Mouse (Mus musculus): ENCODE results near the gene Nrip1.

Gene Nrip1

DNA sequence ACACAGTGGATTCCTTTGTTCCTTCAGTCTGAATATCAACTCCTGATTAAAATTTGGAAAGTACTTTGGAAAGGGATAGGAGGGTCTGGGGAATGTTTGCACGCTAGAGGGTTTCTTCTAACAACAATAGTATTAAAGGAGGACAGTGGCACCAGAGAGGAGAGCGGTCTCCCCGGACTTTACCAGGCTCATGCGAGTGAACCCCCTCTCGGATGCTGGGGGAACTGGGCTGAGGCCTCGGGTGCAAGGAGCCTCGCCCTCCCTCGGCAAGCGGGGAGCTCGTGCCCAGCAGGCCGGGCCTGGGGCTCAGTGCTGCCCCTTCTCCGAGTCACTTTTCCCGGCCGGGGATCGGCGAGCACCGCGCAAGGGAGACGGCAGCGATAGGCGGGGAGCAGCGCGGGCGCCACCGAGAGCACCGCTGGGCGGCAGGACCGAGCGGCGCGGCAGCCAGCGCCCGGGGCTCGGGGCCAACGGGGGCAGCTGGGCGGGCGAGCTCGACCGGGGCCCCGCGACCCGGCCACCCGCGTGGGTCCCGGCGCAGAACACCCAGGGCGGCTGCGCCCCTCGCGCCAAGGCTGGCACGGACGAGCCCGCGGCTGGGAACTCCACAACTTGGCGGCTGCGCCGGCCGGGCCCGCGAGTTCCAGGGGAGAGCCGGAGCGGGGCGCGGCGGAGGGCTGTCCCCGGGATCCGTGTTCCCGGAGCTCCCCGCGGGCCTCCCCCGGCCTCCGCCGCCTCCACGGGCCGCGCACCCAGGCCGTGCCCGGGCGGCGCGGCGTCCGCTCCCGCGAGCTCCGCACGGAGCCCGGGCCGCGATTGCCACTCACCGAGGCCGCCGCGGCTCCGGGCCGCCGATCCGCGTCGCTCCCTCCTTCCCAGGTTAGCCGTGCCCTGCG lies 1.3 kb downstream of the Nrip1 start:
- peak; percentile 57 for DNase-seq (ENCODE audit: low read depth)

DNA sequence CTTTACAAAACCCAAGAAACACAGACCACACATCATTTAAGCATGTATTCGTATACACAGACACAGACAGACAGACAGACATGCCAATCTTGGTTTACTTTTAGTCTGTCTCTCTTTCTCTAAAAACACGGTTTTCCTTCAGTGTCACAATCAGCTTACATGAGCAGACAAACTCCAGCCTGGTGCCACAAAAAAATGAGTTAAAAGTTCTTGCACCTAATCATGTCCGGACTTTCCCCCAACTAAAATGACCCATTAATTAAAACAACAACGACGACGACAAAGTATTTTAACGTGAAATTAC lies 2.1 kb downstream of the Nrip1 start:
- peak; percentile 52 for DNase-seq (ENCODE audit: low read depth)

DNA sequence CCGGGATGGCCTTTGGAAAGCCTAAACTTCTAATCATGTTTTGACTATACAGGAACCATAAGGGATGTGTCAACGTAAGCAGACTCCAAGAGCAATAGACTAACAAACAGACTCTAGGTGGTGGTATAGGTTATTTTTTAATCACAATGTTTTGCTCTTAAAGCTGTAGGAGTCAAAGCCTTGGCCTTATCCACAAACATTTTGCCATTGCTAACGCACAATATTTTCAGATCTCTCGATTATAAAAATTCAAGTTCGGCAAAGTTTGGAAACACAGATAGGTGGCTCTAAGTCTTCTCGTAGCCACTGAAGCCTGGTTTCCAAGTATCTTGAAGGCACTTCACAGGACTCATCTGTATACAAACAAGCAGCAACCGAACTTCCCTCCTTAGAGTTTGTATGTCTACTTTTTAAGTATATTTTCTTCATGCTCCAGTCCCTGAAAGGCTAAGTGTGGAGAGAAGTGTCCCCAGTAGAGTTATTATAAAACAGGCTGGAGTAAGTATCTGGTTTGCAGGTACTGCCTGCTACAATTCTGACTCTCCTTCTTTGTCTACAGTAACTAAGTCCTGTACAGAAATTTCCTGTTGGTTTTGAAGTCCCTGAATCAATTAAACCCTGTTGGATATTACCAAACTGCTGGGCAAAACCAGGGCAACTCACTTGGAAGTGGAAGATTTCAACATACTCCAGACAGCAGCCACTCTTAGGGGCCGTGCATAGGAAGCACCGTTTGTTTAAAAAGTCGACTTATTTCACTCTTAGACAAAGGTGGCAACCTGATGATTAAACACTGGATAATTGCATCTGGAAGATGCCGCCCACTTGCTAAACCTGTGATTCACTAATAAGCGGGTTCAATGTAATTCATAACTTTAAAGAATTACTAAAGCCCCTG lies 2.7 kb downstream of the Nrip1 start:
- peak; percentile 88 for DNase-seq (ENCODE audit: low read depth)

DNA sequence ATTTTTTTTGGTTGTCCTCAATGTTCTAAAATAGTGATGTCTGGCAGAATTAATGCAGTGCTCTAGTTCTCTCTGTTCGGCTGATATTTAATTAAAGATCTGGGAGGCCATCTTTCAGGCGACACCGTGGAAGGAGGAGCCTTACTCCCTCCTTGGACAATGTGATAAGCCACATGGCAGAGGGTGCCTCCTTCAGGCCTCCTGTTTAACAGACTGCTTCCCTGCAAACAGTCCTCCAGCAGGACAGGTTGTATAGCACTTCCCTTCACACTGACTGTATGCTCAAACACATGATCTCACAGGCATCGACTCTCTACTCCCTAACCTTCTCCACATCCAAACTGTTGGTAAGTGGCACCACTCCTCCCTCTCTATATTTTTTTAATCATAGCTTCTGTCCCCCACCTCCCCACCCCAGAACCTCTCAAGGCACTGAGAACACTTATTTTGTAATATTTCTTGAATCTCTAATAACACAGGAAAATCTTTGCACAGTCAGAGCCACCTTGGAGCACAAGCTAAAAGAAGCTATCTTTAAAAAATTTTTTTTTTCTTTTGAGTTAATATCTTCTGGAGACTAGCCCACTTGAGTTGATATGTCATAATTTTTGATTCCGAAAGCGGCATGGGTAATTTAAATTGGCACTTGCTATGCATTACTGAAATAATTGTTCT lies 3.4 kb downstream of the Nrip1 start:
- peak; percentile 91 for DNase-seq (ENCODE audit: low read depth)

DNA sequence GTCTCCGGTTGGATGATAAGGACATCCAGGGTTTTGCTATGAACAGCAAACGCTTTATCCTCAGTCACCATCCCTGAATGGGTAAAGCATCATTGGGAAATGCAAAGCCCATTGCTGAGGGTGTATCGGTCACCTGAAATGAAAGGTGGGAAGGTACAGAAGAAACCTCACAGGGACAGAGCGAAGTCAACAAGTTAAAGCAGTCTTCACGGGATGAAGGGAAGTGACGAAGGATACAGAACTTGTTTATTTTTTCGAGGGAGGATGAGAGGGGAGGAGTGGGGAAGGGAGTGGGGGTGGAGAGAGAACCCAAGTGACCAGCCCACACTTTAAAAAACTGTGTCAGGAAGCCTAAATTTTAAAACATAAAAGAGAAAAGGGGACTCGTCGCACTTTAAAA lies 4.4 kb downstream of the Nrip1 start:
- DNase-seq (ENCODE audit: low read depth), result no peak

DNA sequence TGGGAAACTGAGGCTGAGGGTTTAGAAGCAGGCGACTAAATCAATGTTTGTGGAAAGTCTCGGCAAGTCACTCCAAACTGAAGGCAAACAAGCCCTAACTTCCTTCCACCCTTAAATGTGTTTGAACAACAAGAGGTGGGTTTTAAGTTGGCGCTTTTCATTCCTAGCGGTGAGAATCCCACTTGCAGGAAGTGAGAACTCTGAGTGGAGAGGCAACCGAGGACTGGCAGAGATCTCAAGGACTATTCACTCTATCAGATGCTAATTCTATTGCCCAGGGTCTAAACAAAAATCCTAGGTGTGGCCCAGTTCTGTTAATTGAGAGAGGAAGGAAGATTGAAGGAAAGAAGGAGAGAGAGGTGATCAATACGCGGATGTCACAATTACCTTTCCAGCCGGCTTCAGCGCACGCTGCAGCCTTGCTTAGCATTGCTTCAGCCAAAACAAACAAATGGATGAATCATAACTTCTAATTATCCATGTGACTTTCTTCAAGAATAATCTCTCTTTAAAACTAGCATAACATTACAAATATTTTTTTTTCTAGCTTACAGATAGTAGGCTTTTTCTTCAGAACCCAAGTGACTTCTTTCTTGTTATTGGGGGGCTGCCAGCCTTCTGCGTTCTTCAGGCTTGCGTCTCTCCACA lies 6.2 kb downstream of the Nrip1 start:
- no peak for DNase-seq (ENCODE audit: low read depth)

DNA sequence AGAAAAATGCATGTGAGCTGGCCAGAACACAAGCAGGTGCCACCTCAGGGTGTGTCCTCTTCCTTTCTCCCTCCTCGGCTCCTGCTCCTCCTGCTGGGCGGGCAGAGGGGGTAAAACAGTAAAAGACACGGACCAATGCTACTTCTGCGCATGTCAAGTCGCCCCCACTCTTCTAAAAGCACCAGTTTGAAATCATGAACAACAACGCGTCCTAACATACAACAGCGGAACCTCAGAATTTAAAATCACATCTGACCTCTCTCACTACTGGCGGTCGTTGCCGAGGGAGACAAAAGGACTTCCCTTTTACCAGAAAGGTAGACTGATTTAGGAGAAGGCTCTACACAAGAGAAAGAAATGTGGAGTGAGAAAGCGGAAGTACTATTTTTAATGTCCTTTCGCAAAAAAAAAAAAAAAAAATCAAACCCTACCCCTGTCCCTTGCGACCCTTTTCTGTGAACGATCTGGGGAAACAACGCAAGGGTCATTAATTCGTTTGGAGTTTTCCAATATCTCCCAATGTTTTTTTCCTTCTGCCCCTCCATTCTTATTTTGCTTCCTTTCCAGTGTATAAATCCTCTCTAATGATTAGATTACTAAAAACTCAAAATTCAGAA lies 7.7 kb downstream of the Nrip1 start:
- no peak for DNase-seq (ENCODE audit: low read depth)

DNA sequence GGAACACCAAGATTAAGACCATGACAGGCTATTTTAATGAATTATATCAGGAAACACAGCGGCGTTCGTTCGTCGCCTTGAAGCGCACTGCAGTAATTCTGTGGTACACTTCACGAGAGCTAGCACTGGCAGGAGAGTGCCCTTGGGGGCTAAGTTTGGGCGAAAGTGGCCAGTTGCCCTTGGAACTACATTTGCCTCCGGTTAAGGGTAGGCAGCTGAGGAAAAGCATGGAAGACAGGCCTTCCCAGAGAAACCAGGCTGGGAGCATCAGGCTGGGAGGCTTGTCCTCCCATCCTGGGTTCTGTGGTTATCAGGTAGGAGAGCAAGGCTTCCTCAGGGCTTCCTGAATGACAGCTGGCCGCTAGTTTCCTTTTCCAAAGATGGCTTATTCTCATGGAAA lies 8.4 kb downstream of the Nrip1 start:
- no peak for DNase-seq (ENCODE audit: low read depth)

DNA sequence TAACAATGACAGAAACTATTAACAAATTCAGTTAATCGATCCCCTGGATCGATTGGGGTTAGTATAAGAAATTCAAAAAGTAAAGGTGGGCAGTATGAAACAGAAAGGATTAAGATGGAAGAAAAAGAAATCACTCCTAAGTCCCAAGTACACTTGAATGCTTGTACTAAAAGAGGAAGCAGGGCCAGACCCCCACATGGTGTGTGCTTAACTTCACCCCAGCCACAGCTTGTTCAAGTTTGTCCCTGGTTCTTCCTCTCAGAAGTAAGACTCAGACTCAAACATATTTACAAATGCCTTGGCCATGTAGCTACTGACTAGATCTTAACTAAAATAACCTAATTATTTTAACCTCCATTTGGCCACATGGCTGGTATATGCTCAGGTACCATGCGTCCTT lies 10.0 kb downstream of the Nrip1 start:
- peak; percentile 53 for DNase-seq (ENCODE audit: low read depth)

DNA sequence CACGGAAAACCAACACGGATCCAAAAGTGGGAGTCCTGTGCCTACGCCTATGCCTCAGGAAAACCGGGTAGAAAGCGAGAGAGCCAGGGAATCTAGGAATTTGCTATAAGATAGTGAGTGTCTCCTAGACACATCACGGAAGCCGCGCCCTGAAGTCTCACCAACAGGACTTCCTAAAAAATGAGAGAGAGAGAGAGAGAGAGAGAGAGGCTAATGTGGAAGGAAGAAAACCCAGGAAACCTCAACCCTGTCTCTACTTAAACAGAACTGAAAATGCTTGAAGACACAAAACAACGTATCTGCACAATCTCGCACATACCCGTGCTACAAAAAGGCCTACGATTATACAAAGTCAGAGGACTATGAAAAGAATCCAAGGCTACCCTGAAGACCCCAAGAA lies 10.6 kb downstream of the Nrip1 start:
- peak; percentile 26 for DNase-seq (ENCODE audit: low read depth)

DNA sequence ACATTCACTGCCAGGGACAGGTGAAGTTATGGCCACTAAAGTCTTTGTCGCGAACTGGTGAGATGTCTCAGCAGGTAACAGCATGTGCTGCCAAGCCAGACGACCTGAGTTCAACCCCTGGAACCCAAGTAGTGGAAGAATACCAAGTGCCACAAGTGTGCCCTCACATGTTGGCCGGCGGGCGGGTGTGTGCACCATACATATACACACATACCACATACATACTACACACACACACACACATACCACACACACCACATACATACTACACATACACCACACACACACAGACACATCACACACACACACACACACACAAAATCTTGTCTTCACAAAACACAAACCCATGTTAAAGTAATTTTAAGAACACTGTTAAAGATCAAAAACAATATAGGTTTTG lies 13.2 kb downstream of the Nrip1 start:
- no peak for DNase-seq (ENCODE audit: low read depth)

DNA sequence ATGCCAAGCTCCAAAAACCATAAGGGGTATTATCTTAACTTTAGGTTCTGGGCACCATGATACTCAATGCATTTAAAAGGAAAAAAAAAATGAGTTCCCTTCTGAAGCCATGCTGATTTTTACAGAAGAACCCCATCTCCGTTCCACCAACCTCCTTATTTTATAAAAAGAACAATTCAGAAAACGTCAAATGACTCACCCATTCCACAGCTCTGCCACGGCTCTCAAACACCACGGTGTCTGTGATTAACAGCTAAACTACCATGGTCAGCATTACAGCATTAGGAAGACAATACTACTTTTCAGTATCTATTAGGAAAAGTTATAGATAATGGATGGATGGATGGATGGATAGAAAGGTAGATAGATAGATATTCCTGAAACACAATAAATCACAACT lies 14.9 kb downstream of the Nrip1 start:
- DNase-seq (ENCODE audit: low read depth), result peak; percentile 55

DNA sequence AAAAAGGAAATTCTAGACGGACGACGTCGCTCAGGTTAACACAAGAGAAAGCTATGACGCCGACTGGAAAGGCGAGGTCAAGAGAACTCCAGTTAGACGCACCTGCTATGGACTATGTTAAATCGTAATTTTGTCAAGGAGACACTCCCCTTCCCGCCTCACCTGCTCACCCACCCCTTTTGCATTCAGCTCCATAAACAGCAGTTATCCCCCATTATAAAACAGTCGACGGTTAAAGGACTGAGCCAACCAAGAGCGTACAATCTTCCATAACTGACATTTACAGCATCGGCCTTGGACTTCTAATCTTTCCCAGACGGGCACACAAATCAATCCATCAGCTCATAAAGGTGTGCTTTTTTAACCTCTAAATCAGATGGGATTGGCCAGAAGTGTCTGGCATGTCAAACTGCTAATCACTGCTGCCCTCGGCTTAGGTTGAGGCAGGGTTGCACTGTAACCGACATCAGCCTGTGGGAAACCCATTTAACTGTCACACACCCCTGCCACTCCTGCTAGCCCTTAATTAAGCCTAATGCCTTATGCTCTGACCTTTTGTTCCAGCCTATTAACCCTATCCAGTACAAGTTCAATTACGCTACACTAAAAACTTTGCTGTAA lies 15.4 kb downstream of the Nrip1 start:
- no peak for DNase-seq (ENCODE audit: low read depth)

DNA sequence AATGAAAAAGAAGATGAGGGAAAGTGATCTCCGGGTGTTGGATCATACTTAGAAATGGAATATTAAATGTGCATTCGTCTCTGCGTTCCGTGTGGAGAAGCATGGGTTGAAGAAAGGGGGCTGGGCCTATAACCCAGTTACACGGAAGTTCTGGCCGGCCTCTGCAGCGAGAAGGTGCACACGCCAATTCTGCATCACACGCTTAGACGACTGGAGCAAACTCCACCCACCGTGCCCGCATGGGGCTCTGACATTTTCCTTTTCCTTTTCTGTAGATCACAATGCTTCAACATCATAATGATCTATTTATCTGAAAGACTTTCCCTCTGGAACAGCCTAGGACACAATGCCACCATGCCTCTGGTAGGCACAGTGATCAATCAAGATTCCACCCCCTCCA lies 16.5 kb downstream of the Nrip1 start:
- DNase-seq (ENCODE audit: low read depth), result no peak

DNA sequence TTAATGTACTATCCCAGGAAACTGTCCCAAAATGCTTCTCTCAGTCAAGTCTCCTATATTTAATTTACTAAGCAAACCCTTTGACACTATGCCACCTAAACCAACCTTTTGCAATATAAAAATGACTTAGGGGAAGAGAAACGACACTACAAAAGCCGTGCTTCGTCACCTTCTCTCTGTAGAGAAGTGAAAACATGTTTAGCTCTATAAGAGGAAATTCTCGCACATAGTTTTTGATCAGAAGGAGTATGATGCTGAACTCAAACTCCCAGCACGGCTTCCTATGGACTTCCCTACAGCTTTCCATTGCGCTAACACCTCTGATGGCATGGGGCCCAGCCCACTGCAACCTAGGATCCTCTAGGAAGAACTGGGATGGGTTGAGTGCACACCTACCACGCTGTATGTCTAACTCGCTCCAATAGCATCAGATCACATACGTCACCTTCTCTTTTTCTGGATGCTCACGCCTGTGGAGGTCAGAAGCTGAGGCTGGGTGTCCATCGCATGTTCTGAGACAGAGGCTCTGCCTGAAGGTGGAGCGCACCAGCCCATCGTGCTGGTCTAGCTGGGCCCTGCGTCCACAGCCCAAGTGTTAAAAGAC lies 17.6 kb downstream of the Nrip1 start:
- no peak for DNase-seq (ENCODE audit: low read depth)

DNA sequence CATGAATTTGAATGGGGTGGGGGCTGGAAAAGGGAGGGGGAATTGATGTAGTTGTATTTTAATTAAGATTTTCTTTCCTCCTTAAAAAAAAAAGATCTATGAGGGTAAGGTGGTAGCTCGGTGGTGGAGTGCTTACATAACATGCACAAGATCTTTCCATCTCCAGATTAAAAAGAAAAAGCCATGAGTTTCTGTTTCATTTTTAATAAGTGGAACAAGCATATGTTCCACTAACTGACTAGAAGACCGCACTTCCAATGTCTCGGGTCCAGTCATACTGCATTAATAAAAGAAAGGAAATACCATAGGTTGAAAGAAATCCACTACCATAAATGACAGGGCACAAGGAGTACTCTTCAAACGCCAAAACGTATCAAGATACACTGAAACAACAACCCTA lies 18.4 kb downstream of the Nrip1 start:
- no peak for DNase-seq (ENCODE audit: low read depth)

DNA sequence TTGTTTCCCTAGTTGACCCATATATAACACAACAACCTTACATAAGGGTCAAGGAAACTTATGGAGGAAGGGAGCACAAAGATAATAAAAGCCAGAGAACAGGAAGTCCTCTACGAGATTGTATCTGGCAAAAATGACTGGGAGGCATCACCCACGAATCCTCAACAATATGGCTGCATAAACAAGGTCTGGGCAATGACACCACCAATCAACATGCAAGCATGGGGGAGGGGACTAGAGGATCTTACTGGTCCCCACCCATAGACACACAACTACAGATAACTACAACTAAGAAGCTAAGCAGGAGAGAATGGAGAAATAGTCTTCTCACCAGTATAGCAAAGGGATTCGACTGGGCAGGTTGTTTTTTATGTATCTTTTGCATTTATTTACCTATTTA lies 18.8 kb downstream of the Nrip1 start:
- peak; percentile 67 for DNase-seq (ENCODE audit: low read depth)

DNA sequence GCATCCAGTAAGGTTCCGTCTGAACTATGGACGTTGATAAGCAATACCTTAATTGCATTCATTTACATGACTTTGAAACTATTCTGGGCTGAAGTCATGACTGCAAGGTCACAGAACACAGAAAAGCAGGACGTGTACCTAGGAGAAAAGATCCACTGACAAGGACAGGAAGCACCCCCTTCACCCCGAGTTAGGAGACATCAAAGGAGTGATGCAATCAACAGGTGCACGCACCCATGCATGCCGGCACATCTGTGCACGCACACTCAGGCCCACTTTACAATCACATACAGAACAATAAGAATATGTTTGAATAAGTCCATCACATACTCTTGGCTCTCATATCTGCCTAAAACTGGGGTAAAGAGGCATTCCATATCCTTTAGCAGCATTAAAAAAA lies 19.3 kb downstream of the Nrip1 start:
- DNase-seq (ENCODE audit: low read depth), result no peak

DNA sequence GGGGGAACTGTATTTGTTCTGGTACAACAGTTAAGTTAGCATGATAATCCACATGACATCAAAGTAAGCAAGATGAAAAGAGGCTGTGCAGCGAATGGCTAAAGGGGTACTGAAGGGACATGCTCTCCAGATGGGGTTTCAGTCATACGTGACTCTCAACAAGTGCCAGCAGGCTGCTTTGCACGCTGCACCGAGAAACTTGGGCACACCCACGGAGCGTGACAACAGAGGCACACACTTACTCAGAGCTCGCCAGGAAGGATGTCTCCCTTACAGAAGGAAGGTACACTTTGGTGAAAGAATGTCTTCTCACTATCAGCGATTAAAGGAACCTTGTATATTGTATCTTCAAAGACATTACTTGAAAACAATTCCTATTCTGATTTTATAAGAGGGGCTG lies 22.7 kb downstream of the Nrip1 start:
- DNase-seq (ENCODE audit: low read depth), result no peak

DNA sequence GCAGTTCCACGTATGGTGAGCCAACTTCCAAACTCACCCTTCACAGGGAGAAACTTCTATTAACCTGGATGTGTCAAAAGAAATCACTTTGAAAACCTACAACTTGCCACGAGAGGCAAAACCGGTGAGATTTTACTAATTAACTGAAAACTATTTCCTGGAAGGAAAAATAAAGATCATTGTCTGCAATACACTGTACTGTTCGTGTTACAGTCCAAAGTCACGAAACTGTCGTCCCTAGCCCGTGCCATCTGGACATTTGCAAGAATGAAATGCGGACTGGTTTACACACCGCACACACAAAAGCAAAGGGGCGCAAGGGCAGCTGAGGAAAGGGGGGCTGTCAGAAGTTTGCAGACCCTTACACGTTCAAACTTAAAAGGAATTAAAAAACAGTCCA lies 24.6 kb downstream of the Nrip1 start:
- DNase-seq (ENCODE audit: low read depth), result no peak

All from 416B (cell line).